Mouse (Mus musculus): ENCODE results near the gene Zc3h4.

The Zc3h4 gene

GRCm38 (mm10) chr7:16475321-16475720, 74.6 kb downstream of the Zc3h4 start:
- DNase-seq (ENCODE audit: extremely low read depth, insufficient read length, low spot score): no peak

DNA sequence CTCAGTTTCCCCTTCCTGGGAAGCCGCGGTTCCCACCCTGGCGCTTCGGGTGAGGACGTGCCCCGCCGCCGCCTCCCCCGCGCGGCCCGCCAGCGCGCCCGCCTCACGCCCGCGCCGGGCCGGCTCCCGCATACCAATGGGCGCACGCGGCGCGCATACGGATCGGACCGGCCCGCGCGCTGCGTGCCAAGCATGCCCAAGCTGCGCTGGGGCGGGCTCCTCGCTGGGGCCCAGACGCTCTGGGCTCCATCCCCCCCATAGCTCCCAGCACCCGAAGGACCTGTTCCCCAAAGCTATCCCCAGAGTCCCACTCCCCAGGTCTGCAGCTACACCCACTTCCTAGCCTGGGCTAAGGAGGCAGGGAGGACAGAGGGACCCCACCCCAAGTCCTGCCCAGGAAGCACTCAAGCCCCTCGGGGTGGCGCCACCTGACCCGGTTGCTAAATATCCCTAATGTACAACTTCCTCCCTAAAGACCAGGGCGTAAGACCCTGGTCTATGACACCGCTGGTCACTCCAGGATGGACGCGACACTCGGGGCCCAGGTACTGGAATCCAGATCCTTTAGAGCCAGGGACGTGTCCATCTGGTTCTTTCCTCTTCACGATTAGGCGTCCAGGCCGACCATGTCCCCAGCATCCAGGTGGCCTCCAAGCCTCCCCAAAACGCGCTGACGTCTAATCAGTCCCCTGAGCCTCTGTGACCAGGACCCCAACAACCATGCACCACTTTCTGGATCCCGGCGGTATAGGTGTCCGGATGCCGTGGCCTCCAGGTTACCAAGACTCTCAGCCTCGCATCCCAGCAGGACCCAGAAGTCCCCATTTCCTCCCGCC, 75.3 kb downstream of the Zc3h4 start:
- no peak for DNase-seq (ENCODE audit: extremely low read depth, insufficient read length, low spot score)

DNA sequence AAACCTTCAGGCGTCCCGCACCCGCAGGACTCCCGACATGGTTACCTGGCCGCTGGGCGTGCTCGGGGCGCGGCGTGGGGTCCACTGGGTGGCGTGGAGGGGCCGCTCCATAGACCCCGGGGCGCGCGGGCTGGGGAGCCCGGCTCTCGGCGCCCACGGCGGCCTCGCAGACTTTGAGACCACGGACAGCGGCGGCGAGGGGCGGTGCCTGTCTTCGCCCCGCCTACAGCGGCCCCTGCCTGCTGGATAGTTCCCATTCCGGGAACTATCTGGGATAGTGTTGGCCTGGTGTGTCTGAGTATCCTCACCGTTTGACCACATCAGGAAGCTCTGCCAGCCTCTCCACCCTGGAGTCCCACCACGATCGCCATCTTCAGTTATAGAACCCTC, 75.9 kb downstream of the Zc3h4 start:
- no peak for DNase-seq (ENCODE audit: extremely low read depth, insufficient read length, low spot score)

DNA sequence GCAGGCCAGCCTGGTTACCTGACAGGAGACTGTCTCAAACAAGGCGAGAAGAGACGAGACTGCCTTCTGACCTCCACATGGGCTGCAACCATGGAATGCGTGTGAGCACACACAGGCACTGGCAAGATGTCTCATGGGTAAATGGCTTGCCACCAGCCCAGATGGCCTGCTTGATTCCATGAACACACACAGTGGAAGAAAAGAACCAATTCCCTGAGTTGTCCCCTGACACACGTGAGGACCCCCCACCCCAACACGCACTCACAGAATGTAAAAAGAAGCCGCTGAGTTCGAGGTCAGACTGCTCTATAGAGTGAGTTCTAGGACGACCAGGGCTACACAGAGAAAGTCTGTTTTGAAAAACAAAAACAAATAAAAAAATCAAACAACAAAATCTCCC, 76.9 kb downstream of the Zc3h4 start, which contains the start of gene Npas1:
Gene Npas1, minus strand, starts transcription at position 101 of the 400 bp plus-strand sequence.
- DNase-seq (ENCODE audit: extremely low read depth, insufficient read length, low spot score): no peak

Measured in 3134 (cell line).